Mouse (Mus musculus) testis, adult 2 months (tissue): ENCODE results near the gene Tmem209.

Experiments used
- CTCF ChIP-seq: fragments of 200-500 bp; IDR thresholded peaks from 2 replicates; pipeline ENCODE4 v1.5.1; 2012; ENCODE audit warnings: low read depth, mild to moderate bottlenecking, inconsistent platforms, low read length, moderate library complexity; ENCODE audit not compliant: control insufficient read depth, insufficient read depth, insufficient replicate concordance
- POLR2A ChIP-seq: fragments of 200-500 bp; IDR thresholded peaks from 2 replicates; pipeline ENCODE4 v1.6.1; 2012; ENCODE audit warnings: low read depth, mild to moderate bottlenecking, inconsistent platforms, low read length, moderate library complexity; ENCODE audit not compliant: control insufficient read depth

DNA sequence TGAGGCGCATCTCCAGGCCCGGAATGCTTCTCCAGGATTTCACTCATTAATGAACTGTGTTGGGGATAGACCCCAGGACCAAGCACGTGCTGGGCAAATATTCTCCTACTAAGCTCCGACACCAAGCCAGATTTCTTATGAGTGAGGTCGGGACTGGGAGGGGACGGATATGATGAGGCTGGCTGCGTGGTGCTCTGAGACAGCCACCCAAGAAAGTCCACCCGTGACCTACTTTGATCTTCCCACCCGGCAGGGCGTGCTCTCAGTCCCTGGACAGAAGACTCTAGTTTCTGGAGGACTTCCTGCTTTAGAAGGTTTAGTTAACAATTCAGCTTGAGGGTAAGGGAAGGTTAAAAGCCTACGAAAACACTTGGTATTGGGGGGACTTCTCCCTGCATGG, 44.0 kb downstream of the Tmem209 start:
- no peak for TF ChIP-seq POLR2A
- TF ChIP-seq CTCF, result no peak
